Mouse (Mus musculus) 3T3-L1 (cell line): ENCODE measurements around the gene Ptpn6.

ENCODE experiments used
- DNase-seq: peaks from one replicate; pipeline ENCODE4 v3.0.0-alpha.2; 2015; ENCODE audit warnings: low read depth, low spot score

Gene Ptpn6

DNA sequence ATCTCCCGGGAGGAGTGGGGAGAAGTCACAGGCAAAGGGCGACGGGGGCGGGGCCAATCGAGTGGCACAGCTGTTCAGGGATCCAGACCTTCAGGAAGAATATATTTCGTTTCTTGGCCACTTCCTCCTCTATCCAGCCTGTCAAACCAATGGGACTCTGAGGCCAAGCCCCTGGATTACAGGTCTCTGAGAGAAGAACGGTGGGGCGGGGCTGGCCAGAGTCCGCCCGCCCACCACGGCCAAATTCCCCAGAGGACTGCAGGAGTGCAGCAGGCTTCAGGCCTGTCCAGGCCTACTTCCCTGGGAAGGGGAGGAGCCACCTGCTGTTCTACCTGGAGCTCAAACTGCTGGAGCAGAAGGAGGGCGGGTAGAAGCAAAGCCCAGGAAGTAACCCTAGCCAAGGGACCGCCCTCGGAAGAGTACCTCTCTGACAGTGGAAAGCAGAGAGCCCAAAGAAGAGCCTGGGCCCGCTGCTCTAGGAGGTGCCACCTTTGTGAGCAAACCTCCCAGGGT is at the start of gene Ptpn6:
Gene Ptpn6, minus strand, starts transcription at position 204 of the 513 bp plus-strand sequence.
- DNase-seq, result peak; percentile 38

DNA sequence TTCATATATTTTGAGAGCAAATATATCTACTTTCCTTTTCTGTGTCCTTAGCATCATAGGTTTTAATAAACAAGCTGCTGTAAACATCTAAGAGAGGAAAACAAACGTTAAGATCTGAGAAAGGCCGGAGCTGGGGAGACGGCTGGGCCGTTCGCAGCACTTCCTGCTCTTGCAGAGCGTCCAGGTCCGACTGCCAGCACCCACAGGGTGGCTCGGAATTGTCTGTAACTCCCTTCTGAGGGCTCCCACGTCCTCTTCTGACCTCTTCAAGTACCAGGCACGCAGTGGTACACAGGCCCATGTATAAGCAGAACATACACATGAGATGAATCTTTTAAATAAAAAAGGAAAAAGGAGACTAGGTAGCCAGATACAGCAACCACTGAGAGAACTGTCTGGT is 49.2 kb upstream of the Ptpn6 start:
- no peak for DNase-seq

DNA sequence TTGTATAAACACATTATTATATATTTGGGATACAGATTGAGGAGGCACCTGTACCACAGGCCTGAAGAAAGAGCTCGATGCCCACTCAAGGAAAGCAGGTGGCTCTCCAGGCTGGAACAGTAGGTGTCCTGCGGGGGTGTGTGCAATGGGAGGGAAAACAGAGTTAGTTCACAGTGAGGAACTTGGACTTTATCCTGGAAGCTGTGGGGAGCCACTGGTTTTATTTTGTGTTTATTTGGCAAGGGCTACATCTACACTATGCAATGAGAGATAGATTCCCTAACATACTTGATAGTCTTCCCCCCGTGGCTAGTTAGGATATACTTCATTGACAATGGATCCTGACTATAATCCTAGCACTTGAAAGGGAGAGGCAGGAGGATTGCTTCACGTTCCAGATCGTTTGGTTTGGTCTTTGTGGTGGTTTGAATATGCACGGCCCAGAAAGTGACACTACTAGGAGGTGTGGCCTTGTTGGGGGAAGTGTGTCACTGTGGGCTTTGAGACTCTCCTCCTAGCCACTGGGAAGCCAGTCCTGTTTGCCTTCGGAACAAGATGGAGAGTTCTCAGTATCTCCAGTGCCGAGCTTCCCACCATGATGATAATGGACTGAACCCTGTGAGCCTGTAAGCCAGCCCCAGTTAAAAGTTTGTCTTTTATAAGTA is 48.4 kb upstream of the Ptpn6 start:
- DNase-seq, result no peak

GRCm38 (mm10) chr6:124782436-124782835 is 43.9 kb upstream of the Ptpn6 start:
- DNase-seq, result peak; percentile 95

- DNase-seq, result no peak
Observed at GRCm38 (mm10) chr6:124780917-124781316, 42.4 kb upstream of the Ptpn6 start.

DNA sequence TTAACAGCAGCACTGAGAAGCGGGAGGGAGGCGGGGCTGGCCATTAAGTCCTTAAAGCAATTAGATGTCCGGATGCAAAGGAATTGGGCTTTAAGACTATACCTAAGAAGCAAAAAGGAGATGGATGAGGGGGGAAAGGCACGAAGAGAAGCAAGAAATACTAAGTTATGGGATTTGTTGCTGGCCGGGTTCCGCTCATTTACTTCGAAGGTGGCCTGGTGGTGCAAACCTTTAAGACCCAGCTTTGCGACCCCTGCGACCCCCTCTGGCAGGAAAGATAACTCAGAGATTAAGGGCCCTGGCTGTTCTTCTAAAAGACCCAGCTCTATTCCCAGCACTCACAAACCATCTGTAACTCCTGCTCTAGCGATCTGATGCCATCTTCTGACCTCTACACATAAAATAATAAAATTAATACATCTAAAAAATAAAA is 41.5 kb upstream of the Ptpn6 start:
- no peak for DNase-seq

DNA sequence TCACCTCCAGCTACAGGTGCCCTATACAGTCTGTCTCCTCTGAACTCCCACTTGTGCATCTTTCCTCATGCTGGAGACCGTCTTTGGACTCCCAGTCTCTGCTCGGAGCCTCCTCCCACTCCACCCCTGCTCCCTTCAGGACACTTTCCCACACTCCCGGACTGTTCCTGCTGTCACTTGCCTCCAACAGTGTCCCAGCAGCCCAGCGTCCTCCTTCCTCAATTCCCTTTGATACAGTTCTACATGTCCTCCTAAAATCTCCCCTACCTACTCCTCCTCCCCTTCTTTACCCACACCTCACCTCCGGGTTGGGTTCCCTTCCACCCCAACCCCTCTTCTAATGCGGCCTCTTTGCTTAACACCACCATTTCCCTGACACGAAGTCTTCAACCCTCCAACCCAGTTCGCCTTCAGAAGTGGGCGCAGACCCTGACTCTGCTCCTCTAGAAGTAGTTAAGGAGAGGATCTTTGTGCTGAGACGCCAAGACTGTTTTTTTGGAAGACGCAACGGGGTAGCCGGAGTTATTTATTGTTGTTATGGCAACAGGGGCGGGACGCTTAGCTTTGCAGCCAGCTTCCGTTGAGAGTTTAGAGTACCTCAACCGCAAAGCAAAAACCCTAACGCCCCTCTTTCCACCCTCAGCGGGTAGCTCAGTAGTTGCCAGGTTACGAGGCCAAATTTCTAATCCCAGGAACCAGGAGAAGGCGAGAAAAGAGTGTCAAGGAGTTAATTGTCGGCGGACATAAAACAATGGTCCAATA is 40.9 kb upstream of the Ptpn6 start, which contains the start of gene Lrrc23:
Gene Lrrc23, minus strand, starts transcription at position 506 of the 762 bp plus-strand sequence.
- DNase-seq, result no peak

- no peak for DNase-seq
Observed at GRCm38 (mm10) chr6:124770511-124770910, 32.0 kb upstream of the Ptpn6 start.

- no peak for DNase-seq
Observed at GRCm38 (mm10) chr6:124770013-124770412, 31.5 kb upstream of the Ptpn6 start.

DNA sequence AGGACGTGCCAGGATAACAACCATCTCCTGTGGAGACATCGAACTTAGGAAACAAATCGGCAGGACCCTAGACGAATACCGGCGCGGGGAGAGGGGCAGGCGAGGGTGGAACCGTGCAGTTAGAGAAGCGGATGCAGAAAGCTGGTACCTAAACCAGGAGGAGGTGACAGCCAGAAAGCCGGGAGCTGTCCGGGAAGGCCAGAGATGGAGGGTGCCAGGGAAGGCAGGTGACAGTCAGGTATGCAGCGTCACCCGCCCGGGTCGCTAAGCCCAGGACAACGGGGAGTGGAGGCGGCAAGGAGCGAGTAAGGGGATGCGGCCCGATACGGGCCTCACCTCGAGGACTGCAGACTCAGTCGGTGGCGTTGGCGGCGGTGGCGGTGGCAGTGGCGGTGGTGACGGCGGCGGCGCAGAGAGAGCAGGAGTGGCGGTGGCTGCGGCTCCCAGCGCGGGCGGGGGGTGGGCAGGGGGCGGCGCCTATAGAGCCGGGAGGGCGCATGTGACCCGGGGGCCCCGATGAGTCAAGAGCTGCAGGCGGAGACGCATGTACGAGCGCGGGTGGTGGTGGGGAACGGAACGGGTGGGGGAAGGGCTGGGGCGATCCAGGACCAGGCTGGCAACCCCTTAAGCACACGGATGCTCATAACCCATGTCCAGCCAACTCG is 30.7 kb upstream of the Ptpn6 start, which contains the start of gene Eno2:
Gene Eno2, minus strand, starts transcription at position 573 of the 665 bp plus-strand sequence.
- DNase-seq, result no peak

GRCm38 (mm10) chr6:124768704-124769044 is 30.2 kb upstream of the Ptpn6 start:
- DNase-seq, result no peak

DNA sequence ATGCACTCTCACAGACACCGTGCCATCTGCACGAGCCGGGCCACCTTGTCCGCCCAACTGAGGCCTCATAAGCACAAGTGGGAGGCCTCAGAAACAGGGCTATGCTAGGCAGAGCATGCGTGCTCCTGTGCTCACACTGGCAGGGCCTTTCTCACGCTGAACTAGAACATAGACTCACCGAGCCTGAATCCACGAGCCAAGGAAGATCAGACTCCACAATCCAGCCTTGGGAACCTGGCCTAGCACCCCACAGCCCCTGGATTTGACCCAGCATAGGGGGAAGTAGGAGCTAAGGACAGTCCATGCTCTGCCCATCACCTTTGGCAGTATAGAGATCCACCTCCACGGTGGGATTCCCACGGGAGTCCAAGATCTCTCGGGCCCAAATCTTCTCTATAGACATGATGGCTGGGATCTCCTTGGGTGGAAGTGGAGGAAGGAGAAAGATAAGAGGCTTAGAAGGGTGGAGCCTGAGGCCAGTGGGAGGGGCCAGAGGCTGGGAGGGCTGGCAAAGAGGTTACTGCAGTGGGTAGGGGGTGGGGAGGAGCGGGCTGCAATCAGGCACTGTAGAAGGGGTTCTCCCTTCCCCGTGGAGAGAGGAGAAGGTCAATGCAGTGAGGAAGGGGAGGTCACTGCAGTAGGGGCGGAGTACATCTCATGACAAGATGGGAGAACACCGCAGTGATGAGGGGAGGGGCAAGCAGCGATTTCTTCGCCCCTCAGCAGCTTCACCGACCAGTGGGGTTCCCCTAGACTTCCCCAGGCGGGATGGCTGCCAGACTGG is 29.6 kb upstream of the Ptpn6 start:
- DNase-seq, result no peak

DNA sequence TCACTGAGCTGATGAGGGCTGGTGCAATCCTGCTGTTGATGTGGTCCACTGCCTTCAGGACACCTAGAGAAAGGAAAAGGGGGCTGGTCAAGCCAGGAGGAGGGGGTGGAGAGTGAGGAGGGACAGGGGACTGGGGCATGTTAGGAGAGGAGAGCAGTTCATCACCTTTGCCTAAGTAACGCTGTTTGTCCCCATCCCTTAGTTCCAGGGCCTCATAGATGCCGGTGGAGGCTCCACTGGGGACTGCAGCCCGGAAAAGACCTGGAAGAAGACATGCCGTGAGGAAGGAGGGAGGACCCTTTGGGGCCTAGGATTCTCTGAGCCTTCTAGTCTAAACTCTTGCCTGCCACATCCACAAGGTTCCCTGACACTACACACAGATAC is 29.0 kb upstream of the Ptpn6 start:
- DNase-seq, result no peak

DNA sequence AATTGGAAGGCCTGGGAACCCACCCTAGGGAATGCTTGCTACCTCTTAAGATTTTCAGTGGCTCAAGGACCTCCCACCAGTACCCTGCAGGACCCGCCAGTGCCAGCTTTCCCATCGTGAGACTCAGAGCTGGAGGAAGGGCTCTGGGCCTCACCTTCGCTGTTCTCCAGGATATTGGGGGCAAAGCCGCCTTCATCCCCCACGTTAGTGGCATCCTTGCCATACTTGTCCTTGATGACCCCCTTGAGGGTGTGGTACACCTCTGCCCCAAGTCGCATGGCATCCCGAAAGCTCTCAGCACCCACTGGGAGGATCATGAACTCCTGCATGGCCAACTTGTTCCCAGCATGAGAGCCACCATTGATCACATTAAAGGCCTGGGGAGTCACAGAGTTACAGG is 27.4 kb upstream of the Ptpn6 start:
- no peak for DNase-seq

DNA sequence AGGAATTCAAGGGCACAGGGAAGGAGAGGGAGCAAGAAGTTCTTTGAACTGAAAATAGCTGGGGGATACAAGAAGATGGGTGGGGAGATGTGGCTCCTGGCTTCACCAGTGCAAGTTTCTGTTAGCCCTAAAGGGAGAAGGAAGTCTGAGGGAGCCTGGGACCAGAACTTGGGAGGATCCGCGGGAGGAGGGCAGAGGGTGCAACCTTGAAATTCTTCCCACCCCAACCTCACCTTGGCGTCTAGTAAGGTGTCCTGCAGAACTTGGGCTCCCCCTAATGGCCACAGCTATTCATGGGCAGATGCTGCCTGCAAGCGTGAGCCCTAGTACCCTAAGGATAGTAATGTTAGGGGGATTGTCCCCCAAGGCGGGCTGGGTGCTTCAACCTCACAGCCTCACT is 20.7 kb upstream of the Ptpn6 start:
- DNase-seq, result peak; percentile 96

DNA sequence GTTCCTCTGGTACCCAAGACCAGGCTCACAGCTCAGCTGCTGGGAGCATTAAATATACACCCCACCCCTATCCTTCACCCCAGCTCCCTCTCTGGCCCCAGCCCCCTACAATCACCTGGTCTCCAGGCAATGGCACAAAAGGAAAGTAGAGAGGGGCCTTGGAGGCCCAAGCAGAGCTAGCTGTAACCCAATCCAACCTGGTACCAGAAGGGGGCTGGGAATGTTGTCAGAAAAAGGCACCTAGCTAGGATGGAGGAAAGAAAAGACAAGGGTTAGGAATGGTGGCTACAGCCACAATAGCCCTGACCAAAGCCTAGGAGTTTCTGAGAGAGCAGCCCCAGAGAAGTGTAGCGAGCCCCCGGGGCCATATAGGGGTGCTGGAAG is 20.3 kb upstream of the Ptpn6 start:
- DNase-seq, result no peak

DNA sequence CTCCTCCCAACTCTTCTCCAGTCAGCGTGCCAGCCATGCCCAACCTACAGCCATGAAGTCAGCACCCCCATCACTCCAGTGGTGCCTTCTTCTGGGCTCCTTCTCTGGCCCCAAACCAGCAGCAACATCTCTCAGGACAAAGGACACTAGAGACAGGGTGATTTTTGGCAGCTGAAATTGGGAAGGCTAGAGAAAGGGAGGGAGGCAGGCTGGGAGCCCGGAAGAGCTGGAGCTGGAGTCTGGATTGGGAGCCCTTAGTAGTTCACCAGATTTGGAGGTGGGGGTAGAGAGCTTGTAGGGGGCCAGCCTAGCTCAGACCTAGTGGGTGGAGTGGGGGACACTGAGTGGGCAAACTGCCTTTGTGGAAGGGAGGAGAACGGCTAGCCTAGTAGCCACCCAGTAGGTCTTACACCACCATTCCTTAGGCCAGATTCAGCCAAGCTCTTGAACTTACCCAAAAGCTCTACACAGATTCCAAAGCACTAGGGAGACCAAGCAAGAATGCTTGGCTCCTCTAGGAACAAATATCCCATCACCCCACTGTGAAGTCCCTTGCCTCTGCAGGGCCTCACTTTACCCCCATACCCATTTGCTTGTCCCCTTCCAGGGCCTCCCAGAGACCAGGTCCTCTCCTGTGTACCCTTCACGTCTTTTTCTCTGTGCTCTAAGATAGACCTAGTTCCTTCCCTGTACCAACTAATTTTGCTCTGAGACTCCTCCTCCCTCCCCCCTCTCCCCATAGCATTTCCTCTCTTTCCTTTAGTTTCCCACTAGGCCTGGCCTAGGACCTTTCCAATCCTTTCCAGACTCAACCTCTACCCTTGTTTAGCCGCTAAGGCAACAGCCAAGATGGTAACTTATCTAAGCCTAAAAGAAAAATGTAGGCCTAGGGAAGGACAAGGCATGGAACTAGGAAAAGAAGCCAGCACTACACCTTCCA is 19.7 kb upstream of the Ptpn6 start:
- DNase-seq, result peak; percentile 90

DNA sequence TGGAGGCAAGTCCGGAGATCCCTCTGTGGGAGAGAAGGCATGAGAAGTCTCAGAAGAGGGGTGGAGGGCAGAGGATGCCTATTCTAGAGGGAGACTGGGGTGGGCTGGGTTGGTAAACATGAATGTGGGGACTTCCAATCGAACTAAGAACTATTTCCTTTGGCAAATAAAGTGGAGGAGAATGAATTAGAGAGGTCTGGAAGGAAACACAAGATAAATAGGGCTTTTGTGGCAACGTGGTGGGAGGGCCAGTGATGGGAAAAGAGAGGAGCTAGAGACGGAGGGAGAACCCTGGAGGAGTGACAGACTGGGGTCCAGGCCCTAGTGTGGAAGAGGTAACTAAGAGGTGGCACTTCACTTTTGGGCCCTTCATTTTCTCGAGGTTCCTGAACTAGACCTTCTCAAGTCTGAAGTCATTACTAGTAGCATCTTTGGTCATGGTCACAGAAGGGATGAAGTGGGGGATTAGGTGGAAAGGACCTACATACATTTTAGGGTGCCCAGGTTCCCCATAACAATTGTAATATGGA is 18.9 kb upstream of the Ptpn6 start:
- DNase-seq, result peak; percentile 74

- DNase-seq, result peak; percentile 92
Observed at GRCm38 (mm10) chr6:124756652-124757350, 18.3 kb upstream of the Ptpn6 start.
